Mouse (Mus musculus): ENCODE data around the gene Lmod2.

- no peak for TF ChIP-seq POLR2A (IDR thresholded peaks at IDR 0.05; ENCODE audit: control insufficient read depth, extremely low read depth, insufficient read depth, low read length, poor library complexity)
- no peak for TF ChIP-seq CTCF (IDR thresholded peaks at IDR 0.05; ENCODE audit: borderline replicate concordance, control insufficient read depth, extremely low read depth, insufficient read depth, low read length, poor library complexity)
Measured at GRCm38 (mm10) chr6:24610358-24610757, 12.8 kb downstream of the Lmod2 start.

Data from thymus, adult 2 months (tissue).